Comparison of ENCODE assay signal across 18 mouse cellular contexts in genomic region chr15:85319924-85320668, GRCm38 (mm10). TPM values are rescaled to one million over a fixed set of nuclear protein-coding genes. Genes with fewer than 3 reads are reported as not detected.
A peak's percentile ranks its signal among the peaks of the same experiment; 100 is the strongest.
DNase-seq lines count a peak whose midpoint lies in the region; ATAC-seq and TF ChIP-seq lines count a peak whose summit lies in the region.
"Had no signal": no experiment of that assay in that cellular context is flagged by ENCODE, and none has a peak within 500 bp of the region (broad histone marks: within the 10 kb centered on the region; RNA-seq: fewer than 3 reads in every experiment).

No protein-coding gene starts in this region.

- H3K9me3 ChIP-seq in liver, embryonic 14.5 days (ENCODE audit: control insufficient read depth, low read length) = no peaks in the 10 kb centered on the region
- no peaks in the 10 kb centered on the region for H3K9me3 ChIP-seq in liver, embryonic 12.5 days (replicated peaks)
- no peaks in the 10 kb centered on the region for H3K9me3 ChIP-seq in heart, embryonic 11.5 days (replicated peaks; ENCODE audit: control insufficient read depth, low read length)
- H3K9me3 ChIP-seq: embryonic facial prominence, embryonic 13.5 days; heart, embryonic 15.5 days; midbrain, embryonic 15.5 days; neural tube, embryonic 12.5 days had no signal

- H3K4me2 ChIP-seq in liver, embryonic 14.5 days (ENCODE audit: low read depth) = no peak overlapping the region
- no peak overlapping the region for H3K4me2 ChIP-seq in liver, embryonic 12.5 days
- H3K4me2 ChIP-seq in heart, embryonic 11.5 days = no peak overlapping the region
- H3K4me2 ChIP-seq: embryonic facial prominence, embryonic 13.5 days; heart, embryonic 15.5 days; midbrain, embryonic 15.5 days; neural tube, embryonic 12.5 days had no signal

- no peak for TF ChIP-seq EP300 in liver, embryonic 14.5 days (IDR thresholded peaks at IDR 0.05; ENCODE audit: low read depth)

- no peak for ATAC-seq in liver, embryonic 14.5 days (ENCODE audit: insufficient read depth)
- no peak for ATAC-seq in liver, embryonic 12.5 days
- ATAC-seq in heart, embryonic 11.5 days (replicated peaks; ENCODE audit: insufficient number of reproducible peaks, low FRiP score, low TSS enrichment) = no peak
- ATAC-seq: midbrain, embryonic 15.5 days had no signal

- H3K27me3 ChIP-seq in liver, embryonic 14.5 days (ENCODE audit: control insufficient read depth, insufficient read depth, low read length) = no peaks in the 10 kb centered on the region
- H3K27me3 ChIP-seq in liver, embryonic 12.5 days (replicated peaks) = peaks cover 10% of the 10 kb centered on the region; the same call in 1 of the 2 replicates
- peaks cover 10% of the 10 kb centered on the region for H3K27me3 ChIP-seq in heart, embryonic 11.5 days (ENCODE audit: control insufficient read depth, insufficient read depth, low read length)
- H3K27me3 ChIP-seq: midbrain, embryonic 15.5 days had no signal

- H3K4me3 ChIP-seq in liver, embryonic 14.5 days (ENCODE audit: insufficient read depth in 1 of 2, low read depth in 2 of 2, low read length in 2 of 2) = no peak overlapping the region
- no peak overlapping the region for H3K4me3 ChIP-seq in liver, embryonic 12.5 days
- no peak overlapping the region for H3K4me3 ChIP-seq in heart, embryonic 11.5 days (ENCODE audit: low read depth, low read length)
- H3K4me3 ChIP-seq: embryonic facial prominence, embryonic 13.5 days; heart, embryonic 15.5 days; midbrain, embryonic 15.5 days; neural tube, embryonic 12.5 days had no signal

- H3K9ac ChIP-seq in liver, embryonic 14.5 days (replicated peaks) = no peak overlapping the region
- no peak overlapping the region for H3K9ac ChIP-seq in liver, embryonic 12.5 days
- no peak overlapping the region for H3K9ac ChIP-seq in heart, embryonic 11.5 days (ENCODE audit: low read depth, low read length)
- H3K9ac ChIP-seq: embryonic facial prominence, embryonic 13.5 days; heart, embryonic 15.5 days; midbrain, embryonic 15.5 days; neural tube, embryonic 12.5 days had no signal

- H3K36me3 ChIP-seq in liver, embryonic 14.5 days (replicated peaks; ENCODE audit: control insufficient read depth, insufficient read depth, low read depth) = no peaks in the 10 kb centered on the region
- no peaks in the 10 kb centered on the region for H3K36me3 ChIP-seq in liver, embryonic 12.5 days
- H3K36me3 ChIP-seq in heart, embryonic 11.5 days (ENCODE audit: control insufficient read depth, insufficient read depth, low read length) = no peaks in the 10 kb centered on the region
- H3K36me3 ChIP-seq: embryonic facial prominence, embryonic 13.5 days; heart, embryonic 15.5 days; midbrain, embryonic 15.5 days; neural tube, embryonic 12.5 days had no signal

- H3K4me1 ChIP-seq in liver, embryonic 14.5 days (replicated peaks; ENCODE audit: control insufficient read depth in 2 of 2, insufficient read depth in 2 of 2, low read length in 1 of 2) = no peaks in the 10 kb centered on the region
- no peaks in the 10 kb centered on the region for H3K4me1 ChIP-seq in liver, embryonic 12.5 days
- peaks cover 2% of the 10 kb centered on the region; the same call in 1 of the 2 replicates for H3K4me1 ChIP-seq in heart, embryonic 11.5 days (ENCODE audit: control insufficient read depth, insufficient read depth, low read length)
- H3K4me1 ChIP-seq: heart, embryonic 15.5 days had no signal

- WGBS in liver, embryonic 14.5 days (ENCODE audit: insufficient replicate concordance) = 68% methylated on average over 11 of the region's 11 CpGs
- WGBS in liver, embryonic 12.5 days (ENCODE audit: insufficient replicate concordance) = 59% methylated on average over 11 of the region's 11 CpGs
- WGBS in heart, embryonic 11.5 days (ENCODE audit: insufficient replicate concordance) = 58% methylated on average over 11 of the region's 11 CpGs

- H3K27ac ChIP-seq in liver, embryonic 14.5 days = no peak overlapping the region
- H3K27ac ChIP-seq in liver, embryonic 12.5 days = no peak overlapping the region
- no peak overlapping the region for H3K27ac ChIP-seq in heart, embryonic 11.5 days (ENCODE audit: low read depth, low read length)
- H3K27ac ChIP-seq: embryonic facial prominence, embryonic 13.5 days; heart, embryonic 15.5 days; midbrain, embryonic 15.5 days; neural tube, embryonic 12.5 days had no signal

- DNase-seq in adrenal gland, adult (ENCODE audit: inconsistent age in 2 of 2, low spot score in 1 of 2) = peak; percentile 90 to 94
- no peak for DNase-seq in adrenal gland, postnatal 4 days (ENCODE audit: low spot score in 2 of 2)
- no peak for DNase-seq in liver, embryonic 14.5 days (ENCODE audit: low read depth in 3 of 3, low spot score in 3 of 3)
- peak; percentile 79 for DNase-seq in 3134 (ENCODE audit: extremely low read depth, insufficient read length, low spot score)
- DNase-seq in adrenal gland, adult 8-10 months = peak; percentile 79
- DNase-seq in urinary bladder, postnatal 4 days (ENCODE audit: low spot score in 2 of 2) = no peak
- DNase-seq: cerebellum, adult 9-10 months; kidney, adult 8-10 months; kidney, postnatal 25 days; layer of hippocampus, adult 9-11 months; lung, adult 18-20 months; right cerebral cortex, postnatal 4 days had no signal

- peak; percentile 14; the same call in 1 of the 2 replicates for TF ChIP-seq CTCF in liver, embryonic 14.5 days (IDR thresholded peaks at IDR 0.05; ENCODE audit: low read depth)

RNA-seq across cellular contexts. Expression of gene Atxn10, which starts 15.9 kb away (rescaled TPM):
- total RNA-seq in adrenal gland, postnatal 4 days (2021) = 100 to 1,000 TPM; 149 to 156 TPM
- polyA plus RNA-seq in liver, embryonic 14.5 days (2012; rRNA removed) = 24.5 and 35.0 TPM in 2 replicates
- 69.1 and 71.0 TPM in 2 replicates for polyA plus RNA-seq in liver, embryonic 14.5 days (2014; fragmentation: Nextera tagmentation; extraction: Ambion mirVana)
- 110 and 114 TPM in 2 replicates for polyA plus RNA-seq in liver, embryonic 12.5 days (2016; fragmentation: Nextera tagmentation; extraction: Ambion mirVana)
- total RNA-seq in adrenal gland, adult 8-10 months (2022) = 100 to 1,000 TPM; 131 to 142 (median 137) TPM
- 257 and 282 TPM in 2 replicates for polyA plus RNA-seq in heart, embryonic 11.5 days (2014; fragmentation: Nextera tagmentation; extraction: Ambion mirVana)

Comparison
In these comparisons a context has a peak if more than half of its experiments do, and no peak if none do; other contexts are left out.
1. DNase-seq: peak in adrenal gland, adult (2 of 2), 3134 (single experiment) and adrenal gland, adult 8-10 months (single experiment); none in adrenal gland, postnatal 4 days (0 of 2), liver, embryonic 14.5 days (0 of 3) and urinary bladder, postnatal 4 days (0 of 2).